Mouse (Mus musculus): ENCODE measurements at regions not wholly inside any gene's neighbourhood (a gene's known extent, or its start where the extent isn't known, plus 50 kb on each side); places are given as distances from the start of the nearest gene placed in this dataset.

GRCm38 (mm10) chr1:149760440-149760839 lies 200.7 kb downstream of the Pla2g4a start:
- DNase-seq (ENCODE audit: low spot score), result no peak

GRCm38 (mm10) chr1:149758783-149759132 lies 202.3 kb downstream of the Pla2g4a start:
- DNase-seq (ENCODE audit: low spot score), result no peak

- peak; percentile 8 for DNase-seq (ENCODE audit: low spot score)
Observed at GRCm38 (mm10) chr1:149758092-149758782, 202.9 kb downstream of the Pla2g4a start.

- DNase-seq (ENCODE audit: low spot score), result no peak
Observed at GRCm38 (mm10) chr1:149753269-149754060, 207.6 kb downstream of the Pla2g4a start.

- no peak for DNase-seq (ENCODE audit: low spot score)
Observed at GRCm38 (mm10) chr1:149749405-149749804, 211.7 kb downstream of the Pla2g4a start.

GRCm38 (mm10) chr1:149738959-149739358 lies 222.1 kb downstream of the Pla2g4a start:
- DNase-seq (ENCODE audit: low spot score), result no peak

GRCm38 (mm10) chr1:149734241-149734640 lies 226.8 kb downstream of the Pla2g4a start:
- DNase-seq (ENCODE audit: low spot score), result no peak

GRCm38 (mm10) chr1:149715171-149715570 lies 245.9 kb downstream of the Pla2g4a start:
- no peak for DNase-seq (ENCODE audit: low spot score)

GRCm38 (mm10) chr1:149712330-149712729 lies 248.8 kb downstream of the Pla2g4a start:
- DNase-seq (ENCODE audit: low spot score), result no peak

- DNase-seq (ENCODE audit: low spot score), result no peak
Observed at GRCm38 (mm10) chr1:149705223-149705622, 255.9 kb downstream of the Pla2g4a start.

GRCm38 (mm10) chr1:149699411-149699810 lies 261.7 kb downstream of the Pla2g4a start:
- DNase-seq (ENCODE audit: low spot score), result no peak

GRCm38 (mm10) chr1:149674166-149674565 lies 286.9 kb downstream of the Pla2g4a start:
- no peak for DNase-seq (ENCODE audit: low spot score)

- DNase-seq (ENCODE audit: low spot score), result no peak
Observed at GRCm38 (mm10) chr1:149672571-149672970, 288.5 kb downstream of the Pla2g4a start.

GRCm38 (mm10) chr1:149672117-149672516 lies 289.0 kb downstream of the Pla2g4a start:
- DNase-seq (ENCODE audit: low spot score), result no peak

- no peak for DNase-seq (ENCODE audit: low spot score)
Observed at GRCm38 (mm10) chr1:149671091-149671490, 290.0 kb downstream of the Pla2g4a start.

All from lung, postnatal 25 days (tissue).